9 mouse cellular contexts compared by ENCODE assay signal in genomic region chr4:119167663-119168062, GRCm38 (mm10). TPM values are rescaled to one million over a fixed set of nuclear protein-coding genes. Genes with fewer than 3 reads are reported as not detected.
A peak's percentile ranks its signal among the peaks of the same experiment; 100 is the strongest.
DNase-seq lines count a peak whose midpoint lies in the region; ATAC-seq lines count a peak whose summit lies in the region.
"Had no signal": no experiment of that assay in that cellular context is flagged by ENCODE, and none has a peak within 500 bp of the region (broad histone marks: within the 10 kb centered on the region; RNA-seq: fewer than 3 reads in every experiment).

No protein-coding gene starts in this region.

- peak; percentile 81 for DNase-seq in MEL-GATA-1-ER (ENCODE audit: extremely low read depth, low read depth)
- DNase-seq in c-Kit-positive CD71-negative TER-119-negative erythroid progenitor cells, embryonic 14.5 days (ENCODE audit: low read depth): peak; percentile 92
- peak; percentile 90 for DNase-seq in hindbrain, embryonic 11.5 days (ENCODE audit: low spot score)
- peak; percentile 66 to 93 for DNase-seq in layer of hippocampus, postnatal 25 days (ENCODE audit: extremely low spot score in 1 of 2, low spot score in 1 of 2)
- peak; percentile 69 for DNase-seq in right cerebral cortex, postnatal 25 days
- peak; percentile 82 for DNase-seq in urinary bladder, postnatal 36 days (ENCODE audit: low spot score in 2 of 2)

- peaks cover 9% of the 10 kb centered on the region for H3K4me1 ChIP-seq in forebrain, embryonic 13.5 days
- no peaks in the 10 kb centered on the region for H3K4me1 ChIP-seq in hindbrain, embryonic 11.5 days (replicated peaks; ENCODE audit: control insufficient read depth, insufficient read depth, low read length)

- no peak overlapping the region for H3K9ac ChIP-seq in forebrain, embryonic 13.5 days
- no peak overlapping the region for H3K9ac ChIP-seq in hindbrain, embryonic 11.5 days (ENCODE audit: low read depth, low read length)
- H3K9ac ChIP-seq: lung, embryonic 15.5 days had no signal

- H3K9me3 ChIP-seq in forebrain, embryonic 13.5 days (replicated peaks): no peaks in the 10 kb centered on the region
- no peaks in the 10 kb centered on the region for H3K9me3 ChIP-seq in hindbrain, embryonic 11.5 days (ENCODE audit: control insufficient read depth, low read length)
- H3K9me3 ChIP-seq: lung, embryonic 15.5 days had no signal

- under 1% methylated on average over 4 of the region's 4 CpGs for WGBS in forebrain, embryonic 13.5 days
- WGBS in hindbrain, embryonic 11.5 days: 7% methylated on average over 4 of the region's 4 CpGs

- H3K36me3 ChIP-seq in forebrain, embryonic 13.5 days (ENCODE audit: poor library complexity, severe bottlenecking): peaks cover 30% of the 10 kb centered on the region
- peaks cover 6% of the 10 kb centered on the region; the same call in 1 of the 2 replicates for H3K36me3 ChIP-seq in hindbrain, embryonic 11.5 days (ENCODE audit: control insufficient read depth, insufficient read depth, low read length)

- ATAC-seq in forebrain, embryonic 13.5 days: peak; percentile 55; the same call in 1 of the 2 replicates
- peak; percentile 54; the same call in 1 of the 2 replicates for ATAC-seq in hindbrain, embryonic 11.5 days (ENCODE audit: low FRiP score)
- peak; percentile 96 for ATAC-seq in megakaryocyte, adult 5-6 weeks (ENCODE audit: poor library complexity, severe bottlenecking)

- no peaks in the 10 kb centered on the region for H3K27me3 ChIP-seq in forebrain, embryonic 13.5 days
- H3K27me3 ChIP-seq in hindbrain, embryonic 11.5 days (ENCODE audit: control insufficient read depth, insufficient read depth, low read length): no peaks in the 10 kb centered on the region
- H3K27me3 ChIP-seq: lung, embryonic 15.5 days had no signal

- H3K4me2 ChIP-seq in forebrain, embryonic 13.5 days: no peak overlapping the region
- H3K4me2 ChIP-seq in hindbrain, embryonic 11.5 days (replicated peaks; ENCODE audit: low read depth, low read length): no peak overlapping the region
- H3K4me2 ChIP-seq: lung, embryonic 15.5 days had no signal

- no peak overlapping the region for H3K4me3 ChIP-seq in forebrain, embryonic 13.5 days
- no peak overlapping the region for H3K4me3 ChIP-seq in hindbrain, embryonic 11.5 days (ENCODE audit: low read depth, low read length)
- H3K4me3 ChIP-seq: lung, embryonic 15.5 days had no signal

- no peak overlapping the region for H3K27ac ChIP-seq in forebrain, embryonic 13.5 days
- no peak overlapping the region for H3K27ac ChIP-seq in hindbrain, embryonic 11.5 days (ENCODE audit: low read depth, low read length)
- H3K27ac ChIP-seq: lung, embryonic 15.5 days had no signal

RNA-seq across cellular contexts. Expression of gene Zfp691, which starts 6.3 kb away (rescaled TPM):
- polyA plus RNA-seq in forebrain, embryonic 13.5 days (2015; fragmentation: Nextera tagmentation; extraction: Ambion mirVana): 9.1 and 9.3 TPM in 2 replicates
- polyA plus RNA-seq in hindbrain, embryonic 11.5 days (2014; fragmentation: Nextera tagmentation; extraction: Ambion mirVana): 7.4 and 8.3 TPM in 2 replicates
- 1 to 10 TPM; 6.0 to 8.3 TPM for total RNA-seq in layer of hippocampus, postnatal 25 days (2021)
- total RNA-seq in megakaryocyte, adult 5-6 weeks (2015): 7.0 and 10.2 TPM in 2 replicates
- 1.9 and 4.5 TPM in 2 replicates for total RNA-seq in megakaryocyte, adult 5-6 weeks (2017)

RNA-seq across cellular contexts. Expression of gene Ermap, which starts 22.1 kb away (rescaled TPM):
- polyA plus RNA-seq in forebrain, embryonic 13.5 days (2015; fragmentation: Nextera tagmentation; extraction: Ambion mirVana): 0.87 and 2.1 TPM in 2 replicates
- 9.9 and 11.1 TPM in 2 replicates for polyA plus RNA-seq in hindbrain, embryonic 11.5 days (2014; fragmentation: Nextera tagmentation; extraction: Ambion mirVana)
- total RNA-seq in layer of hippocampus, postnatal 25 days (2021): under 1 TPM; 0.31 to 0.47 TPM
- 4.4 and 10.0 TPM in 2 replicates for total RNA-seq in megakaryocyte, adult 5-6 weeks (2015)
- 3.7 and 8.2 TPM in 2 replicates for total RNA-seq in megakaryocyte, adult 5-6 weeks (2017)

RNA-seq across cellular contexts. Expression of gene Svbp, which starts 27.4 kb away (rescaled TPM):
- 212 and 215 TPM in 2 replicates for polyA plus RNA-seq in forebrain, embryonic 13.5 days (2015; fragmentation: Nextera tagmentation; extraction: Ambion mirVana)
- 177 and 201 TPM in 2 replicates for polyA plus RNA-seq in hindbrain, embryonic 11.5 days (2014; fragmentation: Nextera tagmentation; extraction: Ambion mirVana)
- total RNA-seq in layer of hippocampus, postnatal 25 days (2021): 10 to 100 TPM; 17.3 to 20.1 TPM
- 20.6 and 28.6 TPM in 2 replicates for total RNA-seq in megakaryocyte, adult 5-6 weeks (2015)
- 19.7 and 42.9 TPM in 2 replicates for total RNA-seq in megakaryocyte, adult 5-6 weeks (2017)

RNA-seq across cellular contexts. Expression of gene Tmem269, which starts 50.4 kb away (rescaled TPM):
- polyA plus RNA-seq in forebrain, embryonic 13.5 days (2015; fragmentation: Nextera tagmentation; extraction: Ambion mirVana): not detected in 2 replicates
- not detected in 2 replicates for polyA plus RNA-seq in hindbrain, embryonic 11.5 days (2014; fragmentation: Nextera tagmentation; extraction: Ambion mirVana)
- total RNA-seq in layer of hippocampus, postnatal 25 days (2021): under 1 TPM in 1 of 2 experiments, not detected in 1; 0.34 TPM
- total RNA-seq in megakaryocyte, adult 5-6 weeks (2015): not detected in 2 replicates
- total RNA-seq in megakaryocyte, adult 5-6 weeks (2017): not detected in 2 replicates
- polyA plus RNA-seq: lung, embryonic 15.5 days had no signal

RNA-seq across cellular contexts. Expression of gene Slc2a1, which starts 59.2 kb away (rescaled TPM):
- polyA plus RNA-seq in forebrain, embryonic 13.5 days (2015; fragmentation: Nextera tagmentation; extraction: Ambion mirVana): 95.4 and 96.2 TPM in 2 replicates
- 134 and 137 TPM in 2 replicates for polyA plus RNA-seq in hindbrain, embryonic 11.5 days (2014; fragmentation: Nextera tagmentation; extraction: Ambion mirVana)
- 10 to 100 TPM; 70.9 to 98.4 TPM for total RNA-seq in layer of hippocampus, postnatal 25 days (2021)
- 9.0 and 14.4 TPM in 2 replicates for total RNA-seq in megakaryocyte, adult 5-6 weeks (2015)
- total RNA-seq in megakaryocyte, adult 5-6 weeks (2017): 14.3 and 18.0 TPM in 2 replicates
